Mouse (Mus musculus): ENCODE results near the gene Apobec3.
"Not testable (repeated sequence)": the region's sequence is repeated elsewhere in the genome, so short reads cannot be mapped to it uniquely, and the experiment has no call there.

The Apobec3 gene

DNA sequence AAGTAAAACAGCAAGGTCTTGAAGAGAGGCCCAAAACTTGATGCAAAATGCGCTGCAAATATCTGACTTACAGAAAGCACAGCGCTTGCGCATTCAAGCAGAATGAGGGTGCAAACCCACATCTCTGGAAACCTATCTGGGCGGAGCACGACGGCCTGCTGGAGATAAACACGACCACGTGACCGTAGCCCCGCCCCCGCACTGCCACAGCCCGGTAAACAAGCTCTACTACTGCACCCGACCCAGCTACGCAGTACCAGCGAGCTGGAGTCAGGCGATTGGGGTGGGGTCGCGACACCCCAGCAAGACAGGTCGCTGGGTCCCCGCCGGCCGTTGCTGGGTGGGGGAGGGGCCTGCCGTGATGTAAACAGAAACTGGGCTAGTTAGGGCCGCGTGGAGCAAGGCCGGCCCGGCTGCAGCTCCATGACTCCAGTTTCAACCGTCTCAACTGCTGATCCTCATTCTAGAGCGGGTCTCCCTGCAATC is 36.2 kb downstream of the Apobec3 start:
- DNase-seq (ENCODE audit: low read depth, low spot score): peak; percentile 71

DNA sequence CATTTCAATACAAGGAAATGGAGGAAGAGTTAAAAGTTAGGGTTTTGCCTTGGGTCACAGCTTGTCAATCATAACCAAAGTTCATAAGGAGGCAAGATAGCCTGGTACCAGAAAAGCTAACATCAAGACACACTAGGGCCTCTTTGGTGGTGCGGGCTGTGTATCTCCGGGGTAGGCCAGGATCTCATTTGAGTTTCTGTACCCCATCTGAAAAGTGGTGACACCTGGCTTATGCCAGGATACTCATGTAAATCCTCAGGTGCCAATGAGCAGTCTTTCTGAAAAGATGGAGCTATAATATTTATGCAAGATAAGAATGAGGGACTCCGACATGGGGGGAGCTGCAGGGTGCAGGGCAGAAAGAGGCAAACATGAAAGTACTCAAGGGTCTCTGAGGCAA is 36.9 kb downstream of the Apobec3 start:
- no peak for DNase-seq (ENCODE audit: low read depth, low spot score)

DNA sequence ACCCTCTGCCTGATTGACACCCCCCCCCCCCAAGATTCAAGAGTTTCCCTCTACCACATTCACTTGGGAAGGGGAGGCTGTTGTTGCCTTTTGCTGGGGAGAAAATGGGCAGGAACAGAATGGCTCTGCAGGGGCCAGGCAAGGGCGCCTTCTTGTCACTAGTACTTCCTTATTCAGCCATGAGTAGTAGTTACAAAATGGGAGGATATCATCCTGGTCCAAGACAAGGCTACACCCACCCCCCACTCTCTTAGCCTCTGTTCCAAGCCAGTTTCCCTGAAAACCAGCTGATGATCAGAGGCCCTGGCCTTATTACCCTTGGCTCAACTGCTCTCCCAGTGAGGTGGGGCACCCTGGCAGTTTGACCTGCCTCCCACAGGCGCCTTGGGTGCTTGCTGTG is 37.3 kb downstream of the Apobec3 start:
- DNase-seq (ENCODE audit: low read depth, low spot score): no peak

- DNase-seq (ENCODE audit: low read depth, low spot score): no peak
Measured at GRCm38 (mm10) chr15:79929734-79930133, 38.3 kb downstream of the Apobec3 start.

DNA sequence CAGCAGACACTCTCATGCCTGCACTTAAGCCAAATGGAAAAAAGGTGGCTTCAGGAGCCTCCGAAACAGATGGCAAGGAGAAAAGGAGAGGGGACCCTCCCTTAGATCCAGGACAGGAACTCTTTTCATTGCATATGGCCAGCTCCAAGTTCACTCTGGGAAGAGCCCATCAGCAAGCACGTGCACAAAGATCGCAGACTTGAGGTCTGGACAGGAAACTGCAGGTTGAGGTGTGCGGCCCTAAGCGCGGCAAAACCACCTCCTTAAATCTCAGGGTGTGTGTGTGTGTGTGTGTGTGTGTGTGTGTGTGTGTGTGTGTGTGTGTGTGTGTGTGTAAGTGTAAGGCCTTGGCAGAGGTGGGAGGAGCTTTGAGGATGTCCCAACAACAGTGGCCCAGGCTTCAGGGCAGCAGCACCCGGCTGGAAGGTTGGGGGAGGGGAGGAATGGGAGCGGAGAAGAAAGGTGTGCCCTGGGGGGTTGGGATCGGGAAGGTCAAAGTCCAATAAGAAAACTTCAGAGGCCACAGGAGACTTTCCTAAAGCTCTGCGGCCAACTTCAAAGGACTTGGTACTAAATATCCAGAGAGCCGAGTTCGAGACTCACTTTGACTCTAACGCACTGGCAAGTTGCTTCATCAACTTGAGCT is 40.2 kb downstream of the Apobec3 start:
- no peak for DNase-seq (ENCODE audit: low read depth, low spot score)

DNA sequence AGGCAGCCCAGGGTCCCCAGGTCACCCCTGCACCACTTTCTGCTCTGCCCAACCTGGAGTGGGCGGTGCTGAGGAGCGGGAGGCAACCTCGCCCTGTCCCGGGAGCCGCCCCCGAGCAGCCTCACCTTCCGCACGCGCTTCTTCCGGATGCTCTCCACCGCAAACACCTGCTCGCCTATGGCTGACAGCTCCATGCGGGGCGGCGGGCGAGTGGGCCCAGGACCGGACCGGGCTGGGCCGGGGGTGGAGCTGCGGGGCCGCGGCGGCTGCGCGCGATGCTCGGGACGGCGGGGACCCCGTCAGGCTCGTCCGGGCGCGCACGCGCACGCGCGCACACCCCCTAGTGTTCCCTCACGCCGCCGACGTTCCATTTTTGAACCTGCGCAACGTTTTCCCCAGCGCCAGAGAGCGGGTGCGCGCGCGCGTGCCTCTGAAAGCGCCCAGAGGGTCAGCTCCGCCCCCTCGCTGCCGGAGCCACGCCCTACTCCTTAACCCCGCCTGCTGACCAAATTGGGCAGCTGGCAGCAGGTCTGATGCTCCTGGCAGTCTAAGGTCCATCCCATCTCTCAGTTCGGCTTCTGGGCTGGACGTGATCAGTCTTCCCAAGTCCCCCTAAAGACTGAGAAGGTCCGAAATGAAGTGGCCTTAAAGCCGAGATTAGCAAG is 41.0 kb downstream of the Apobec3 start:
- DNase-seq (ENCODE audit: low read depth, low spot score): peak; percentile 72

DNA sequence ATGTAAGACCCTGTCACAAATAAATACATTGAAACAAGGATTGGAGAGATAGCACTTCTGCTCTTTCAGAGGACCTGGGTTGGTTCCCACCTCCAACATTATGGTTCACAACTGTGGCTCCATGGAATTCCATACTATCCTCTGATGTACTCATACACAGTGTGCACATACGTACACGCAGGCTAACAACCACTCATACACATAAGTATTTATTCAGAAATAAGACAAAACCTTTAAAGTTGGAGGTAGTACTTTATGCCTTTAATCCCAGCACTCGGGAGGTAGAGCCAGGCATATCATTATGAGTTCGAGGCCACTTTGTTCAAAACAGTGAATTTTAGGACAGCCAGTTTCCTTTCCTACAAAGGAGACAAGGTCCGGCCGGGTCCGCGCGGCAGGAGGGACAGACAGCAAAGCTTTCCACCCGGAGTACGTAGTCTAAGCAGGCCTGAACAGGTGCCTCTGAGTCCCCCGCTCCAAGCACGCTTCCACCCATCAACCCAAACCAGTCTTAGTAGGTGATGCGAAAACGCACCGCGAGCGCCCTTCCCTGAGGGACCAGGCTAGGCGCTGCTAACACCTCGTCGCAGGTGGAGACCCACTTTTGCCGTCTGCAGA is 41.7 kb downstream of the Apobec3 start:
- DNase-seq (ENCODE audit: low read depth, low spot score): no peak

- no peak for DNase-seq (ENCODE audit: low read depth, low spot score)
Measured at GRCm38 (mm10) chr15:79933670-79934514, 42.4 kb downstream of the Apobec3 start.

DNA sequence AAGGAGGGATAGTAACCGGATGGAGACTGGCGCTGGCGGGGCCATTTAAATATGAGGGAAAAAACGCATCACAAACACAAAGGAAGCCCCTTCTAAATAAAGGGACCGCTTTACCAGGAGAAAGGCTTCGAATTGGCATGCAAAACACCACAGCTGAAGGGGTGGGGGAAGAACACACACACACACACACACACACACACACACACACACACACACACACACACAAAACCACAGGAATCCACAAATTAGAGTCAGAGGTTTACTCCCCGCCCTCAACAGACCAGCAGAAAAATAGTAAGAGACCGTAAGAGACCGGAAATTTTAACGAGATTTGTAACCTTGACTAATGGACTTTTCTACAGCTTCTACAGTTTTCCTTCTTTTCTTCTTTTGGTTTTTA is 43.3 kb downstream of the Apobec3 start:
- DNase-seq (ENCODE audit: low read depth, low spot score): no peak

GRCm38 (mm10) chr15:79935654-79936373 is 44.4 kb downstream of the Apobec3 start:
- DNase-seq (ENCODE audit: low read depth, low spot score): no peak

- no peak for DNase-seq (ENCODE audit: low read depth, low spot score)
Measured at GRCm38 (mm10) chr15:79936374-79936751, 44.9 kb downstream of the Apobec3 start.

GRCm38 (mm10) chr15:79939020-79939419 is 47.6 kb downstream of the Apobec3 start:
- DNase-seq (ENCODE audit: low read depth, low spot score): no peak

- not testable (repeated sequence) for DNase-seq (ENCODE audit: low read depth, low spot score)
Measured at GRCm38 (mm10) chr15:79939501-79939900, 48.0 kb downstream of the Apobec3 start.

- no peak for DNase-seq (ENCODE audit: low read depth, low spot score)
Measured at GRCm38 (mm10) chr15:79939913-79940312, 48.5 kb downstream of the Apobec3 start.

- peak; percentile 53 for DNase-seq (ENCODE audit: low read depth, low spot score)
Measured at GRCm38 (mm10) chr15:79940932-79941331, 49.5 kb downstream of the Apobec3 start.

DNA sequence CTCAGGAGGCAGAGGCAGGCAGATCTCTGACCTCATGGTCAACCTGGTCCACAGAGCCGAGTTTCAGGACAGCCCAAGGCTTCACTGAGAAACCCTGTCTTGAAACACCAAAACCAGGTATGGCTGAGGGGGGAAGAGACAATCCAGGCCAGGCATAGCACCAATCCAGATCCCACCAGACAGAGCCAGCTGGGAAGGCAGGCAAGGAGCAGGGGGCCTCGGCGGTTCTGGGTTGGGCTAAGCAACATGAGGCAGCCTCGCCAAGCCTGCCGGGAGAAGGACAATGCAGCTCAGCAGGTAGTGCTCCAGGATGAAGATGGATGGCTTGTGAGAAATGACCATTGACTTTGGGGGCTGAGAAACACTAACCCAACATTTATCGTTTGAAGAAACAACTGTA is 51.1 kb downstream of the Apobec3 start:
- DNase-seq (ENCODE audit: low read depth, low spot score): no peak

GRCm38 (mm10) chr15:79943584-79943983 is 52.1 kb downstream of the Apobec3 start:
- DNase-seq (ENCODE audit: low read depth, low spot score): no peak

- DNase-seq (ENCODE audit: low read depth, low spot score): no peak
Measured at GRCm38 (mm10) chr15:79944948-79945347, 53.5 kb downstream of the Apobec3 start.

GRCm38 (mm10) chr15:79946022-79946421 is 54.6 kb downstream of the Apobec3 start:
- DNase-seq (ENCODE audit: low read depth, low spot score): peak; percentile 92

DNA sequence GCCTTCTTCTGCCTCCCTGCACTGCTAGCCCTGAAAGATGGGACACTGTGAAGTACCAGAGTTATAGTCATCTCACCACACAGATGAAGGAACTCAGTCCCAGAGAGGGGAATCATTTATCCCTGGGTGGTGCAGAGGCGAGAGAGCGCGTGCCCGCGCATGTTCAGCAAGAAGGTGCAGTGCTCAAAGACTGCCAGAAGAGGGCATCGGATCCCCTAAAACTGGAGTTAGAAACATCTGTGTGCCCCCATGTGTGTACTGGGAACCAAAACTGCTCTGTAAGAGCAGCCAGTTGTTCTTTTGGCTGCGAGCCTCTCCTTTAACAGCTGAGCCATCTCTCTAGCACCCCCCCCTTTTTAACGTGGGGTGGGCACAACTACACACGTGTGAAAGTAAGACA is 55.3 kb downstream of the Apobec3 start:
- DNase-seq (ENCODE audit: low read depth, low spot score): no peak

- DNase-seq (ENCODE audit: low read depth, low spot score): no peak
Measured at GRCm38 (mm10) chr15:79947681-79948080, 56.2 kb downstream of the Apobec3 start.

Data from forelimb bud, embryonic 11.5 days (tissue).